Mouse (Mus musculus): ENCODE measurements around the gene Gm26602. TPM values are rescaled to one million over a fixed set of nuclear protein-coding genes. Genes with fewer than 3 reads are reported as not detected.
"Not testable (repeated sequence)": the region's sequence is repeated elsewhere in the genome, so short reads cannot be mapped to it uniquely, and the experiment has no call there.

Gm26602 gene
- total RNA-seq, 2 experiments from 2014 or later: not detected

- DNase-seq (ENCODE audit: low spot score in 2 of 2): peak; percentile 61 to 74
Observed at GRCm38 (mm10) chr10:79958140-79958816, 47.6 kb downstream of the Gm26602 start.

GRCm38 (mm10) chr10:79959412-79959811, 48.8 kb downstream of the Gm26602 start:
- DNase-seq (ENCODE audit: low spot score in 2 of 2): not testable (repeated sequence)

GRCm38 (mm10) chr10:79959847-79960601, 49.4 kb downstream of the Gm26602 start, which contains the start of gene Wdr18:
Gene Wdr18 (plus strand): TSS chr10:79960152.
- peak; percentile 97 to 99 for DNase-seq (ENCODE audit: low spot score in 2 of 2)

Small RNAs within 50 kb of the gene (microRNA-seq; reads per million reads assigned to microRNA genes)
- gene Mir6910: not detected

Other genes with a start within 250 kb of the Gm26602 start
- under 1 TPM; 0.28 to 0.64 TPM for gene Madcam1, start 246.3 kb upstream of the Gm26602 start, total RNA-seq (2021)
- 10 to 100 TPM; 32.4 to 33.9 TPM for gene Tpgs1, start 241.5 kb upstream of the Gm26602 start, total RNA-seq (2021)
- 10 to 100 TPM; 72.6 to 78.1 TPM for gene Cdc34, start 228.7 kb upstream of the Gm26602 start, total RNA-seq (2021)
- 1 to 10 TPM; 1.8 to 2.4 TPM for gene Gzmm, start 221.8 kb upstream of the Gm26602 start, total RNA-seq (2021)
- 100 to 1,000 TPM; 504 to 513 TPM for gene Bsg, start 206.4 kb upstream of the Gm26602 start, total RNA-seq (2021)
- 1 to 10 TPM; 8.9 to 9.3 TPM for gene Hcn2, start 194.2 kb upstream of the Gm26602 start, total RNA-seq (2021)
- 10 to 100 TPM; 61.2 to 68.6 TPM for gene Polrmt, start 164.3 kb upstream of the Gm26602 start, total RNA-seq (2021)
- gene Fgf22, start 155.8 kb upstream of the Gm26602 start, total RNA-seq (2021): not detected
- gene Rnf126, start 143.9 kb upstream of the Gm26602 start, total RNA-seq (2021): 10 to 100 TPM; 60.7 to 61.7 TPM
- 1 to 10 TPM; 6.7 to 7.1 TPM for gene Fstl3, start 133.6 kb upstream of the Gm26602 start, total RNA-seq (2021)
- under 1 TPM; 0.11 to 0.71 TPM for gene Prss57, start 119.9 kb upstream of the Gm26602 start, total RNA-seq (2021)
- 100 to 1,000 TPM in 1 of 2 experiments, 10 to 100 TPM in 1; 91.8 to 119 TPM for gene Palm, start 117.3 kb upstream of the Gm26602 start, total RNA-seq (2021)
- 1 to 10 TPM in 1 of 2 experiments, under 1 TPM in 1; 0.20 to 4.2 TPM for gene Misp, start 89.9 kb upstream of the Gm26602 start, total RNA-seq (2021)
- 100 to 1,000 TPM; 344 to 389 TPM for gene Ptbp1, start 56.4 kb upstream of the Gm26602 start, total RNA-seq (2021)
- 1 to 10 TPM; 2.2 to 7.0 TPM for gene Prtn3, start 36.4 kb upstream of the Gm26602 start, total RNA-seq (2021)
- 10 to 100 TPM in 1 of 2 experiments, 1 to 10 TPM in 1; 8.6 to 14.8 TPM for gene Plppr3, start 36.2 kb upstream of the Gm26602 start, total RNA-seq (2021)
- 1 to 10 TPM in 1 of 2 experiments, under 1 TPM in 1; 0.92 to 5.7 TPM for gene Elane, start 24.6 kb upstream of the Gm26602 start, total RNA-seq (2021)
- gene Cfd, start 20.0 kb upstream of the Gm26602 start, total RNA-seq (2021): 10 to 100 TPM; 13.7 to 25.6 TPM
- gene Med16, start 1.9 kb upstream of the Gm26602 start, total RNA-seq (2021): 10 to 100 TPM; 64.1 to 64.7 TPM
- gene Kiss1r, start 6.1 kb downstream of the Gm26602 start, total RNA-seq (2021): 1 to 10 TPM in 1 of 2 experiments, under 1 TPM in 1; 0.87 to 1.6 TPM
- gene R3hdm4, start 10.4 kb downstream of the Gm26602 start, total RNA-seq (2021): 100 to 1,000 TPM; 119 to 133 TPM
- gene Arid3a, start 16.2 kb downstream of the Gm26602 start, total RNA-seq (2021): 10 to 100 TPM; 12.6 to 15.9 TPM
- 10 to 100 TPM; 42.6 to 45.3 TPM for gene Wdr18, start 49.3 kb downstream of the Gm26602 start, total RNA-seq (2021)
- under 1 TPM; 0.25 to 0.39 TPM for gene Grin3b, start 59.9 kb downstream of the Gm26602 start, total RNA-seq (2021)
- gene Tmem259, start 73.5 kb downstream of the Gm26602 start, total RNA-seq (2021): 100 to 1,000 TPM; 146 to 147 TPM
- 10 to 100 TPM; 40.9 to 48.7 TPM for gene Cnn2, start 77.7 kb downstream of the Gm26602 start, total RNA-seq (2021)
- gene Abca7, start 85.6 kb downstream of the Gm26602 start, total RNA-seq (2021): 10 to 100 TPM; 21.9 to 23.0 TPM
- gene Arhgap45, start 105.8 kb downstream of the Gm26602 start, total RNA-seq (2021): 1 to 10 TPM; 7.1 to 8.5 TPM
- 100 to 1,000 TPM; 103 to 112 TPM for gene Polr2e, start 128.9 kb downstream of the Gm26602 start, total RNA-seq (2021)
- 100 to 1,000 TPM; 576 to 622 TPM for gene Gpx4, start 136.3 kb downstream of the Gm26602 start, total RNA-seq (2021)
- gene Sbno2, start 194.7 kb downstream of the Gm26602 start, total RNA-seq (2021): 10 to 100 TPM; 51.7 to 53.2 TPM
- gene Stk11, start 204.9 kb downstream of the Gm26602 start, total RNA-seq (2021): 100 to 1,000 TPM; 130 to 139 TPM
- 100 to 1,000 TPM; 401 to 425 TPM for gene Atp5d, start 227.8 kb downstream of the Gm26602 start, total RNA-seq (2021)
- gene Cbarp, start 230.0 kb downstream of the Gm26602 start, total RNA-seq (2021): 10 to 100 TPM; 49.1 to 72.7 TPM
- gene Midn, start 237.4 kb downstream of the Gm26602 start, total RNA-seq (2021): 100 to 1,000 TPM; 113 to 124 TPM